Mouse (Mus musculus): Measurements from ENCODE around the gene Gm6268.

- TF ChIP-seq CTCF (IDR thresholded peaks at IDR 0.05; ENCODE audit: low read depth) (no peak), EP300 (IDR thresholded peaks at IDR 0.05; ENCODE audit: low read depth) (no peak)
Observed at GRCm38 (mm10) chrX:36400980-36401379, at the start of gene Gm6268.

All from heart, postnatal 0 days (tissue).